Mouse (Mus musculus) hindbrain, embryonic 13.5 days (tissue): ENCODE measurements around the gene Cth. TPM values are rescaled to one million over a fixed set of nuclear protein-coding genes. Genes with fewer than 3 reads are reported as not detected.

ENCODE experiments used
- ATAC-seq: fragments of 200-750 bp; cut with Nextera tagmentation; 2 replicates; pipeline ENCODE4 v1.8.0; 2017; ENCODE audit warnings: moderate TSS enrichment; ENCODE audit not compliant: low FRiP score
- H3K27ac ChIP-seq: fragments of 300-500 bp; sonication (generic); 2 replicates; pipeline ENCODE4 v1.5.1; 2015; ENCODE audit warnings: inconsistent platforms, mild to moderate bottlenecking, moderate library complexity
- H3K27me3 ChIP-seq: fragments of 300-500 bp; sonication (generic); 2 replicates; pipeline ENCODE4 v1.6.1; 2015; ENCODE audit warnings: mild to moderate bottlenecking, inconsistent platforms
- H3K36me3 ChIP-seq: fragments of 300-500 bp; sonication (generic); 2 replicates; pipeline ENCODE4 v1.6.1; 2015; ENCODE audit warnings: mild to moderate bottlenecking, inconsistent platforms
- H3K4me1 ChIP-seq: fragments of 300-500 bp; sonication (generic); replicated peaks from 2 replicates; pipeline ENCODE4 v1.6.1; 2015; ENCODE audit warnings: inconsistent platforms
- H3K4me2 ChIP-seq: fragments of 300-500 bp; sonication (generic); 2 replicates; pipeline ENCODE4 v1.6.1; 2015; ENCODE audit warnings: inconsistent platforms, mild to moderate bottlenecking, moderate library complexity
- H3K4me3 ChIP-seq: fragments of 300-500 bp; sonication (generic); 2 replicates; pipeline ENCODE4 v1.5.1; 2015; ENCODE audit warnings: mild to moderate bottlenecking, inconsistent platforms
- H3K9ac ChIP-seq: fragments of 300-500 bp; sonication (generic); 2 replicates; pipeline ENCODE4 v1.6.1; 2015; ENCODE audit warnings: mild to moderate bottlenecking, inconsistent platforms
- H3K9me3 ChIP-seq: fragments of 300-500 bp; sonication (generic); 2 replicates; pipeline ENCODE4 v1.6.1; 2016; ENCODE audit warnings: inconsistent platforms
- WGBS: fragments of 180-500 bp; shearing (Covaris S2); methylation state at CpG from one replicate; pipeline ENCODE4 v1.1.7; 2015; 5-methylcytosine and 5-hydroxymethylcytosine counted together
- polyA plus RNA-seq: library from polyadenylated mRNA; unstranded; fragments of >200 nt; fragmentation: Nextera tagmentation; extraction: Ambion mirVana; gene quantifications from 2 replicates; pipeline ENCODE4 v1.2.1, GENCODE M21; 2015

Cth gene
- polyA plus RNA-seq, 1 experiment from 2014 or later: 3.2 TPM

DNA sequence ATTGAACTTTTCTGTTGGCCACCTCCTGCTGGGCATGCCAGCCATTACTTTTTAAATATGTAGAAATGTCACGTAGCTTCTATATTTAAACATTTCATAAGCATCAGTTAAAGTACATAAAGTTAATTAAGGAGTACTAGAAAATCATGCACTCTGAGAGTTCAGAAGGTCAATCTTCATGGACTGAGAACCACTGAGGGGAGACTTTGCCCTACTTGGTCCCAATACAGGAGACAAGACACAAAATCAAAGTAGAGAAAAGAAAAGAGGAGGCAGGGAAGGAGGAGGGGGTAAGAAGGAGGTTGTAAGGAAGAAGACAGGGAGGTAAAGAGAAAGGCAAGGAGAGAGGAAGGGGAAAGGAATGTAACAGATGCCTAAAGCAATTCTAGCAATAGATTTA, 24.9 kb downstream of the Cth start:
- H3K27me3 ChIP-seq: no peaks in the 10 kb centered on the region
- H3K9ac ChIP-seq: no peak overlapping the region
- H3K36me3 ChIP-seq: no peaks in the 10 kb centered on the region
- H3K27ac ChIP-seq: no peak overlapping the region
- H3K4me3 ChIP-seq: no peak overlapping the region
- no peaks in the 10 kb centered on the region for H3K4me1 ChIP-seq
- no peaks in the 10 kb centered on the region for H3K9me3 ChIP-seq
- no peak for ATAC-seq
- 94% methylated on average over 1 of the region's 1 CpGs for WGBS
- no peak overlapping the region for H3K4me2 ChIP-seq

DNA sequence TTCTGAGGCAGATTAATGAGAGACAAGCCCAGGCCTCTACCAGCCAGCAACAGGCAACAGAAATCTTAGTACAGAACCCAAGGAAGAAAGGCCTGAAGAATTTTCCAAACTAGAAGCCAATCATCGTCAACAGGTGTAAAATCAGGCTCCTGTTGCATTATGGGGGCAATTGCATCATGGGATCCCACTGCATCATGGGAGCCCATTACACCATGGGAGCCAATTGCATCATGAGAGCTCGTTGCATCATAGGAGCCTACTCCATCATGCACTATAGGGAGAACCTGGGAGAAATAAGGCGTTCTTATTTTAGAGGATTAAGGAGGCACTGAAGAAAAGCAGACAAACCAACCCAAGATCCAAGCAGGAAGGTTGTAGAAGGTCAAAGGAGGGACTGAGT, 27.2 kb downstream of the Cth start:
- WGBS: 87% methylated on average over 3 of the region's 3 CpGs
- H3K36me3 ChIP-seq: no peaks in the 10 kb centered on the region
- no peaks in the 10 kb centered on the region for H3K4me1 ChIP-seq
- no peak overlapping the region for H3K27ac ChIP-seq
- H3K9me3 ChIP-seq: no peaks in the 10 kb centered on the region
- no peaks in the 10 kb centered on the region for H3K27me3 ChIP-seq
- ATAC-seq: no peak
- H3K4me2 ChIP-seq: no peak overlapping the region
- no peak overlapping the region for H3K9ac ChIP-seq
- no peak overlapping the region for H3K4me3 ChIP-seq

DNA sequence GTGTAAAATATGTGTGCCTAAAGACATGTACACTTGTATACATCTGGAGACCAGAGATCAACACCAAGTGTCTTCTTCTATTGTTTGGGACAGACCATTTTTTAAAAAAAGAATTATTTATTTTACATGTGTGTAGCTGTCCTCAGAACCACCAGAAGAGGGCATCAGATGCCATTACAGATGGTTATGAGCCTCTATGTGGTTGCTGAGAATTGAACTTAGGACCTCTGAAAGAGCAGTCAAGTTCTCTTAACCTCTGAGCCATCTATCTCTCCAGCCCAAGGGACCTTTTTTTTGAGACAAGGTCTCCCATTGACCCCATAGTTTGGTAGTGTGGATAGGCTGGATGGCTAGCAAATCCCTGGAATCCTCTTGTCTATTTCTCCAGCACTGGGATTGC, 33.1 kb downstream of the Cth start:
- no peak overlapping the region for H3K27ac ChIP-seq
- no peak overlapping the region for H3K4me3 ChIP-seq
- H3K4me1 ChIP-seq: no peaks in the 10 kb centered on the region
- no peak for ATAC-seq
- H3K9me3 ChIP-seq: no peaks in the 10 kb centered on the region
- no peak overlapping the region for H3K9ac ChIP-seq
- no peaks in the 10 kb centered on the region for H3K36me3 ChIP-seq
- no peak overlapping the region for H3K4me2 ChIP-seq
- H3K27me3 ChIP-seq: no peaks in the 10 kb centered on the region

DNA sequence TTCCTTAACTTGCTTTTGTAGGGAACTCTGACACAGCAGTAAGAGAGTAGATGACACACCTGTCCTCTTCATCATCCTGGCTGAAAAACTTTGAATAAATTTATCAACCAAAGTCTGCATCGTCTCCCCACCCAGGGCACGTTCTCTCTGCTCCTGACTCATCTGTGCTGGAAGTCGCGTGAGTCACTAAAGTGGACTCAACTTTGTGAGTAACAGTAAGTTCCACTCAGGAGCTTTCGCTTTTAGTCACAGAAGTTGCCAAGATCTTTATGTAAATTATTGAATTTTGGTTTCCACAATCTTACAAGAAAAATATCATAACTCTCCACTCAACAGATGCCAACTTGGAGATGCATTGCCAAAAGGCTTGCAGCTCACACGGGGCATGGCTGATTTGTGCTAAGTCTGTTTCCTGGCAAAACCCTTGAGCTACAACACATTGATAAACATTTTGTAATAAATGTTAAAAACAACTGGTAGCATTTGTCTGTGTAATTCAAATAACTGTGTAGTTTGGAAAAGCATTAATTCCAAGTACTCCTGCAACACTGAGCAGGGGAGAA, 40.7 kb downstream of the Cth start:
- no peak for ATAC-seq
- Histone ChIP-seq H3K9ac (no peak overlapping the region), H3K27ac (no peak overlapping the region), H3K9me3 (no peaks in the 10 kb centered on the region), H3K4me1 (no peaks in the 10 kb centered on the region), H3K4me3 (no peak overlapping the region), H3K4me2 (no peak overlapping the region), H3K36me3 (no peaks in the 10 kb centered on the region), H3K27me3 (no peaks in the 10 kb centered on the region)
- 94% methylated on average over 6 of the region's 6 CpGs for WGBS

DNA sequence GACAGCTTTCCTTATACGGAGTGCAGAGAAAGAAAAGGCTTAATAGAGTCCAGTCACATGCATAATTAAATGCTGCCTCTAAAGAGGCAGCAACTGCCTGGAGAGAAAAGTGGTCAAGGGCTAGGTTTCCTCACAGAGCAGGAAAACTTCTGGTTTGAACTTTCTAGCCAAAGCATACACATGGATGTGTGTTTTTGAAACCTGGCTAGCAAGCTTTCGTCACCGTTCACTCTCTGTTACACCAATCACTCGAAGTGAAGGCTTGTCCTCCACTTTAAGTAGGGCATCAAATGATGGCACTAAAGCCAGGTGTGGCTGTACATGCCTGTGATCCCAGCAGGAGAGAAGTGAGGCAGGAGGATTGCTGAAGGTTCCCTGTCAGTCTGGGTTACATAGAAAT, 41.8 kb downstream of the Cth start:
- no peak for ATAC-seq
- no peaks in the 10 kb centered on the region for H3K4me1 ChIP-seq
- whole genome bisulfite sequencing: 80% methylated on average over 4 of the region's 4 CpGs

DNA sequence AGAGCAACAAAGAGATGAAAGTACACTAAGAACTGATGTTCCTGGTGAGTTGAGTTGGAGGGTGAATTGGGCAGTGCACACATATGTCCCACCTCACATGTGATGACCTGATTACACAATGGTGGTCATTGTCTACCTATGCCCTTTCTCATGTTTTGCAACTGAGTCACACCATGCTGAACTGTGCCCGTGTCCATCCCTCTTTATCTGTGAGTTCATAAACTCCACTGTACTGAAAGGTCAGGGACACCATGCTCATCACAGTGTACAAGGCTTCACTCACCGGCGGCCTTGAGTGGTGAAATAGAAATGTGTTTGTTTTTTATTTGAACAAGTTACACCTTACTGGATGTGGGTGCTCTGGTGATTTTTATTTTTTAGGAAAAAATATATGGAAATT, 42.9 kb downstream of the Cth start:
- no peak overlapping the region for H3K4me2 ChIP-seq
- H3K27ac ChIP-seq: no peak overlapping the region
- no peaks in the 10 kb centered on the region for H3K4me1 ChIP-seq
- H3K36me3 ChIP-seq: no peaks in the 10 kb centered on the region
- H3K27me3 ChIP-seq: no peaks in the 10 kb centered on the region
- no peak overlapping the region for H3K4me3 ChIP-seq
- 95% methylated on average over 3 of the region's 3 CpGs for WGBS
- no peak overlapping the region for H3K9ac ChIP-seq
- H3K9me3 ChIP-seq: no peaks in the 10 kb centered on the region
- ATAC-seq: no peak

More for the DNA sequence above, 41.8 kb downstream of the Cth start:
- H3K9me3 ChIP-seq: no peaks in the 10 kb centered on the region
- H3K27ac ChIP-seq: no peak overlapping the region
- no peak overlapping the region for H3K4me3 ChIP-seq
- no peaks in the 10 kb centered on the region for H3K36me3 ChIP-seq
- H3K27me3 ChIP-seq: no peaks in the 10 kb centered on the region
- H3K9ac ChIP-seq: no peak overlapping the region
- no peak overlapping the region for H3K4me2 ChIP-seq

DNA sequence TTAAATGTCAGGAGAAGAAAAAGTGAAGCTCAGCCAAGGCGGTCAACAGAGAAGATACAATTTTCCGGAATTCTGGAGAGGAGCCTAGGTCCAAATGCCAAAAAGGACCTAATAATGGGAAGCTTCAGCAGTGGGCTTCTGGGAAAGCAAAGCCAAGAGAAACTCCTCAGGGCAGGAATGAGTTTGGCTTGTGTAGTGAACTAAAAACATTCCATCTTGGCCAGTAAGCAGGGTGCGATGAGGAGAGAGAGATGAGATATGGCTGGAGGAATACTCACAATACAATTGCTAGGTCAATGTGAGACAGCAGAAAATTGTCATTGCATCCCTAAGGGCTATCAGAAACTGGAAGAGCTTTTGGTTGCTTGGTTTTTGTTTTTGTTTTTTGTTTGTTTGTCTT, 43.9 kb downstream of the Cth start:
- H3K9ac ChIP-seq: no peak overlapping the region
- H3K9me3 ChIP-seq: no peaks in the 10 kb centered on the region
- no peak overlapping the region for H3K4me2 ChIP-seq
- no peaks in the 10 kb centered on the region for H3K27me3 ChIP-seq
- no peak overlapping the region for H3K27ac ChIP-seq
- no peaks in the 10 kb centered on the region for H3K4me1 ChIP-seq
- H3K36me3 ChIP-seq: no peaks in the 10 kb centered on the region
- WGBS: 90% methylated on average over 3 of the region's 3 CpGs
- H3K4me3 ChIP-seq: no peak overlapping the region
- ATAC-seq: no peak

DNA sequence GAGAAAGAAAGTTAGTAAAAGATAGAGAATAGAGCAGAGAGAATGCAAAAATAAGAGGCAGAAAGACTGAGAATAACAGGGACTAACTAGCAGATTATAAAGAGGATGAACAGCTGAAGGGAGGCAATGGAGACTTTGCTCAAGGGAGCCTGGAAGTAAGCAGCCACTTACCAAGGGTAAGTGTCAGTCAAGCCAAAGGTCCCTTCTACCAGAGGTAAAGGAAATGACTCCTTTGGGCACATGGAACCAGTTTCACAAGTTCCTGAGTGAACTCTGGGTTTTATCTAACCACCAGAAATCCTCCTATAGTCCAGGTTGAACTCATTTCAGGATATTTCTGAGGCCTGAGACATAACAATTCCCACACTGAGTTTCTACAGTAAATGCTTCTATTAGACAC, 47.0 kb downstream of the Cth start:
- Histone ChIP-seq H3K4me2 (no peak overlapping the region), H3K4me3 (no peak overlapping the region), H3K36me3 (no peaks in the 10 kb centered on the region), H3K4me1 (no peaks in the 10 kb centered on the region), H3K27me3 (no peaks in the 10 kb centered on the region), H3K9ac (no peak overlapping the region), H3K27ac (no peak overlapping the region), H3K9me3 (no peaks in the 10 kb centered on the region)
- no peak for ATAC-seq

DNA sequence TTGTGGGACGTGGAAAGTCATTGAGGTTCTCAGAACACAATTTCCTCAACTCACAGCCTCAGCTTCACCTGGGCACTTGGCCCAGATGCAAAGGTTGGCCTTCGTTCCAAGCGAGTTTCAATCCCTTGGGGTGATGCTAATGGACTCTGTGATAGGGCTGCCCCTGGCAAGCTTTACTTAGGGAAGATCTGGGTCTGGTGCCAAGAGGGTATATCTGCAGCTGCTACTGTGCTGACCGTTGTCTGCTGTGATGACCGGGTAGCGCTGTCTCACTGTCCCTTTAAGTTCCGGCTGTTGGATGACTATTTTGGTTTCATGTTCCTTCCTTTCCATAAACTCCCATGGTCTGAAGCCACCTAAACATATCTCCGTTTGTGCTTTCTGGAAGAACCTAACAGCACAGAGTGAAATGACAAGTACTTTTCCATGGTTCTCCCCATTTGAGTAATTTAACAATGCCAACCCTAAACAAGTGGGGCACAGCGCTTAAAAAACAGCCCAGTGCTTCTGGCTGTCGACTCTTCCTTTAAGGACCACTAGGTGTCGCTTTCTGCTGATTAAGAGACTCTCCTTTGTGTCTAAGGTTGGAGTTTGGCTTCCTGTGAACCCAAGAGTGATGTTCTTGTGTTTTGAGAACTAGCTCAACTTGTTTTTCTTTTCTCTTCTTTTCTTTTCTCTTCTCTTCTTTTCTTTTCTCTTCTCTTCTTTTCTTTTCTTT, 48.3 kb downstream of the Cth start:
- Histone ChIP-seq H3K4me2 (no peak overlapping the region), H3K36me3 (no peaks in the 10 kb centered on the region), H3K4me1 (no peaks in the 10 kb centered on the region), H3K4me3 (no peak overlapping the region), H3K9ac (no peak overlapping the region), H3K9me3 (no peaks in the 10 kb centered on the region), H3K27me3 (no peaks in the 10 kb centered on the region), H3K27ac (no peak overlapping the region)
- ATAC-seq: no peak
- WGBS: 50% methylated on average over 11 of the region's 11 CpGs

DNA sequence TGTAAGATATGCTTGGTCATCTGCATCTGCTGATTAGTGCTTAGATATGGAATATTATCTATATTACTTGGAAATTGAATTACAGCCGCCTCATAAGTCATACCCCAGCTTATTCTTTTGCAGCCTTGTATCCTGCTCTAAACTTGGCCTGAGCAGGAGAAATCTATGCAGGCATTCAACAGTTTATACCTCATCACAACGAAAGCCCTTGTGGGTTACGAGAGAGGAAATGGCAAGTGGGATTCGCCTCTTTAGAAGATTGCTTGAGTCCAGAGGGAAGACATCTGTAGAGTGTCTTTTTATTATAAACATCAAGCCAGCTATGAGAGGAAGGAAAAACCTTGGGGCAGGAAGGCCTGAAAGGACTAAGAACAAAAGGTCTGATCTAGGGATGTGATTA, 52.0 kb downstream of the Cth start:
- Histone ChIP-seq H3K4me1 (no peaks in the 10 kb centered on the region), H3K9ac (no peak overlapping the region), H3K36me3 (no peaks in the 10 kb centered on the region), H3K27me3 (no peaks in the 10 kb centered on the region), H3K27ac (no peak overlapping the region), H3K4me2 (no peak overlapping the region), H3K9me3 (no peaks in the 10 kb centered on the region), H3K4me3 (no peak overlapping the region)
- ATAC-seq: no peak
- WGBS: 90% methylated on average over 4 of the region's 4 CpGs

DNA sequence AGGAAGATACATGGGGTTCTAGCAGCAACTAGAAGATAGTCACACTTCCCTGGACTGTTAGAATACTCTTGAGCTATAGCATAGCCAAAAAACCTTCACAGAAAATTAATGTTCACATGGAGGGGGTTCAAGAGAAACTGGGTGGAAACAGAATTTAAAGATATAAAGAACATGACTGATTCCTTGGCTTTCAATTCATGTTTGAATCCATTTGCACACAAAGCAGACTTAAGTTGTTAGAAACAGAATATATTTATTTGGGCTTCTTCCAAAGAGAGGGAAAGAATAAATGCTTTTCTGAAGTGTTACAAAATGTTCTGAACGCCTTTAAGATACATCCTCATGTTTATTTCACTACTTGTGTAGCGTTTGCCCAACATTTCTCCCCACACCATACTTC, 57.0 kb downstream of the Cth start:
- ATAC-seq: no peak
- WGBS: 86% methylated on average over 2 of the region's 2 CpGs
- Histone ChIP-seq H3K27me3 (no peaks in the 10 kb centered on the region), H3K4me3 (no peak overlapping the region), H3K36me3 (no peaks in the 10 kb centered on the region), H3K4me1 (no peaks in the 10 kb centered on the region), H3K27ac (no peak overlapping the region), H3K4me2 (no peak overlapping the region), H3K9me3 (no peaks in the 10 kb centered on the region), H3K9ac (no peak overlapping the region)

DNA sequence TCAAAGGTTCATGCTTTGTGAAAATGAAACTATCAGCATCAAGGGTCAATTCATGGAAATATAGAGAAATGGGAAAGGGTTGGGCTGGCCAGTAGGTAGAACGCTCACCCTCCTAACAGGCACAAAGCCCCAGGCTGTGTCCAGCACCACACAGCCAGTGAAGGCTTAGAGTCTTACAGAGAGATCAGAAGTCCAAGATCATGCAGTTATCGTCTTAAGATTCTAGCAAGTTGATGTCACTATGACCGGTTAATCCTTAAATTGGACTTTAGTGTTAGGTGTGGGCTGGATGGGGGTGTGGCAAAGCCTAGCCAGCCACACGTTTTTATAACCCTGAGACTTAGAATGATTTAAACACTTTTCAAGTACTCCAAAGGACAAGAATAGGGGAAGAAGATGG, 58.6 kb downstream of the Cth start:
- WGBS: 80% methylated on average over 4 of the region's 4 CpGs
- Histone ChIP-seq H3K4me3 (no peak overlapping the region), H3K4me1 (no peaks in the 10 kb centered on the region), H3K27ac (no peak overlapping the region), H3K36me3 (no peaks in the 10 kb centered on the region), H3K4me2 (no peak overlapping the region), H3K27me3 (no peaks in the 10 kb centered on the region), H3K9ac (no peak overlapping the region), H3K9me3 (no peaks in the 10 kb centered on the region)
- ATAC-seq: no peak

DNA sequence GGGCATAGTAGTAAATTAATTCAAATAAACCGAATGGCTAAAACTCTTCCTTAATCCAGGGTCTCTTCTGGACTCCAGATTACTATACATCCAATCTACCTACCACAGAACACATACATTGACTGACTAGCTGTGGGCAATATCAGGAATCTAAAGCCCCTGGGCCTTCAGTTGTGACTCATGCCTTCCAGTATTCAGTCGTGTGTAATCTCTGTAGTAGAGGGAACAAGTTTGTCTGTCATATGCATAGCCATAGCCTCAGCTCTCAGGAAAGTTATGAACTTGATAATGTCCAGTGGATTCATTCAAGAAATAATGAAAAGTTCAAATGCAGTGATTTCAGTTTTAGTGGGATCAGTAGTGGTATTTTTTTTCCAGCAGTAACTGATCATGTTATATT, 59.0 kb downstream of the Cth start:
- no peak overlapping the region for H3K4me2 ChIP-seq
- no peak overlapping the region for H3K27ac ChIP-seq
- no peak for ATAC-seq
- H3K4me3 ChIP-seq: no peak overlapping the region
- 84% methylated on average over 2 of the region's 2 CpGs for WGBS
- H3K9me3 ChIP-seq: no peaks in the 10 kb centered on the region
- no peak overlapping the region for H3K9ac ChIP-seq
- H3K27me3 ChIP-seq: no peaks in the 10 kb centered on the region
- no peaks in the 10 kb centered on the region for H3K4me1 ChIP-seq
- H3K36me3 ChIP-seq: no peaks in the 10 kb centered on the region
